Mouse (Mus musculus) layer of hippocampus, postnatal 14 days (tissue): ENCODE data around the gene Impdh2. TPM values are rescaled to one million over a fixed set of nuclear protein-coding genes. Genes with fewer than 3 reads are reported as not detected.
"Not testable (repeated sequence)": the region's sequence is repeated elsewhere in the genome, so short reads cannot be mapped to it uniquely, and the experiment has no call there.

ENCODE experiments used
- DNase-seq, 2 experiments: peaks; one replicate each; pipeline ENCODE4 v3.0.0; 2021 to 2022; ENCODE audit warnings: low spot score in 2 of 2, mixed read lengths in 1 of 2
- microRNA-seq, 2 experiments: library from miRNA; unstranded; fragments of <30 nt; microRNA quantifications; one replicate each; pipeline ENCODE4 v1.2.0; 2021
- total RNA-seq, 2 experiments: library from RNA; stranded (reverse); gene quantifications; 2 replicates each; pipeline ENCODE4 v1.2.3; 2021

The Impdh2 gene
- total RNA-seq, 2 experiments from 2014 or later: 61.3 to 70.1 TPM

- no peak for DNase-seq
Observed at GRCm38 (mm10) chr9:108600011-108600410, 39.9 kb downstream of the Impdh2 start.

DNA sequence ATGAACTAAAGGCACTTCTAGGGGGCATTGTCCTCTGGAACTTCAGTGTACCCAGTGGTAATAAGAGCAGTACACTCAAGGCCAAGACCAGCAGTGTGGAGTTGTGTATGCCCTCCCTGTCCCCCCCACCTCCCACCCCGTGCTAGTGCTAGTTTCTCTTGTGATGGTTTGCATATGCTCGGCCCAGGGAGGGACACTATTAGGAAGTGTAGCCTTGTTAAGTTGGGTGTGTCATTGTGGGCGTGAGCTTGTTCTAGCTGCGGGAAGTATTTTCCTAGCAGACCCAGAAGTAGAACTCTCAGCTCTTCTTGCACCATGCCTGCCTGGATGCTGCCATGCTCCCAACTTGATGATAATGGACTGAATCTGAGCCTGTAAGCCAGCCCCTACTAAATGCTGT lies 41.9 kb downstream of the Impdh2 start:
- no peak for DNase-seq

GRCm38 (mm10) chr9:108607929-108608328 lies 47.8 kb downstream of the Impdh2 start:
- not testable (repeated sequence) for DNase-seq

DNA sequence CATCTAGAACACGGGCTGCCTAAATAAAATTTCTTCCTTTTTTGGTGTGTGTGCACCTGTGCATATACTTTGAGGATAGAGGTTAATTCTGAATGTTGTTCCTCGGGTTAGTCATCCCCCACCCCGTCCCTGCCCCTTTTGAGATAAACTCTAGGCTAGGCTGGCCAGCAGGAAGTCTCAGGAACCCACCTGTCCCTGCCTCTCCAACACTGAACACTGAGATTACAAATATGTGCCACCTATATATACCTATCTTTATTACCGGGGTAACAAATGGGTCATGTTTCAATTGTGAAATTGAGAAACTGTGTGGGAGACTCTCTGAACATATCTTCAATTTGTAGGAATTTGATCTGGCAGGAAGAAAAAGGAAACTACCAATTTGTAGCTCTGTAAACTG lies 48.8 kb downstream of the Impdh2 start:
- DNase-seq: no peak

- no peak for DNase-seq
Observed at GRCm38 (mm10) chr9:108611488-108611887, 51.4 kb downstream of the Impdh2 start.

Small RNA genes lying within 50 kb of the gene (microRNA-seq; reads per million reads assigned to microRNA genes)
- gene Gm24083 (0 reads per million in 2 experiments), gene Mir191 (0 reads per million in 2 experiments), gene Mir425 (852 to 1,553 reads per million in 2 experiments)

Other genes with a start within 250 kb of the Impdh2 start
- 10 to 100 TPM; 67.3 to 68.7 TPM for gene Gpx1, start 221.4 kb upstream of the Impdh2 start, total RNA-seq
- 100 to 1,000 TPM; 111 to 121 TPM for gene Usp4, start 212.4 kb upstream of the Impdh2 start, total RNA-seq
- gene 1700102P08Rik, start 167.5 kb upstream of the Impdh2 start, total RNA-seq: 1 to 10 TPM in 1 of 2 experiments, under 1 TPM in 1; 0.86 to 1.2 TPM
- gene Ccdc36, start 131.8 kb upstream of the Impdh2 start, total RNA-seq: under 1 TPM in 1 of 2 experiments, not detected in 1; 0.14 TPM
- gene BC048562, start 123.8 kb upstream of the Impdh2 start, total RNA-seq: not detected
- gene Ccdc71, start 99.8 kb upstream of the Impdh2 start, total RNA-seq: 10 to 100 TPM; 37.0 to 37.8 TPM
- gene Klhdc8b, start 98.7 kb upstream of the Impdh2 start, total RNA-seq: 10 to 100 TPM; 17.5 to 18.4 TPM
- gene Lamb2, start 80.5 kb upstream of the Impdh2 start, total RNA-seq: 10 to 100 TPM; 34.8 to 39.8 TPM
- 100 to 1,000 TPM; 123 to 128 TPM for gene Usp19, start 69.7 kb upstream of the Impdh2 start, total RNA-seq
- gene Qars, start 52.6 kb upstream of the Impdh2 start, total RNA-seq: 10 to 100 TPM; 77.4 to 91.5 TPM
- gene Qrich1, start 43.5 kb upstream of the Impdh2 start, total RNA-seq: 100 to 1,000 TPM; 123 to 130 TPM
- 10 to 100 TPM; 52.0 to 54.6 TPM for gene Ndufaf3, start 7.1 kb downstream of the Impdh2 start, total RNA-seq
- gene Dalrd3, start 9.6 kb downstream of the Impdh2 start, total RNA-seq: 10 to 100 TPM; 76.0 to 86.5 TPM
- gene Wdr6, start 18.5 kb downstream of the Impdh2 start, total RNA-seq: 100 to 1,000 TPM; 172 to 180 TPM
- 10 to 100 TPM; 64.2 to 64.5 TPM for gene P4htm, start 37.4 kb downstream of the Impdh2 start, total RNA-seq
- gene Arih2, start 89.1 kb downstream of the Impdh2 start, total RNA-seq: 10 to 100 TPM; 50.2 to 50.6 TPM
- 10 to 100 TPM; 19.6 to 26.3 TPM for gene Slc25a20, start 101.8 kb downstream of the Impdh2 start, total RNA-seq
- gene Prkar2a, start 129.0 kb downstream of the Impdh2 start, total RNA-seq: 10 to 100 TPM; 43.5 to 49.4 TPM
- gene Ip6k2, start 223.5 kb downstream of the Impdh2 start, total RNA-seq: 100 to 1,000 TPM; 201 to 212 TPM
- gene Nckipsd, start 248.1 kb downstream of the Impdh2 start, total RNA-seq: 10 to 100 TPM; 47.2 to 52.3 TPM